Mouse (Mus musculus): Measurements from ENCODE around the gene Fam83f.
A peak's percentile ranks its signal among the peaks of the same experiment; 100 is the strongest.

Fam83f gene

GRCm38 (mm10) chr15:80671295-80672252 lies at the start of gene Fam83f:
TSS of gene Fam83f (plus strand) at chr15:80671847.
- DNase-seq (ENCODE audit: low spot score in 2 of 2) = peak; percentile 22 to 69

- DNase-seq (ENCODE audit: low spot score in 2 of 2) = no peak
These were observed 48.3 kb upstream of the Fam83f start for GRCm38 (mm10) chr15:80623171-80623837.

DNA sequence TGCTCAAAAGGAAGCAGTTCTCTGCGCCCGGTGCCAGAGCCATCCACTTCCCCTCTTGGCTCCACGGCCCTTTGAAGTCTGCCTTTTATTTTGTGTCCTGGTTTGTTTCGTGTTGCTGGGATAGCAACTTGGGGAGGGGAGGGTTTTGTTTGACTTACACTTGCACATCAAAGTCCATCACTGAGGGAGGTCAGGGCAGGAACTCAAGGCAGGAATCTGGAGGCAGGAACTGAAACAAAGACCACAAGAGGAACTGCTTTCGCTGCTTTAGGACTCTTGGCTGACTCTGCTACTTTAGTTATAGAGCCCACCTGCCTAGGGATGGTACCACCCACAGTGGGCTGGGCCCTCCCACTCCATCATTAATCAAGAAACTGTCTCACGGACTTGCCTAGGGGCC lies 45.2 kb upstream of the Fam83f start:
- DNase-seq (ENCODE audit: low spot score in 2 of 2) = no peak

- DNase-seq (ENCODE audit: low spot score in 2 of 2) = no peak
These were observed 41.5 kb upstream of the Fam83f start for GRCm38 (mm10) chr15:80630147-80630546.

DNA sequence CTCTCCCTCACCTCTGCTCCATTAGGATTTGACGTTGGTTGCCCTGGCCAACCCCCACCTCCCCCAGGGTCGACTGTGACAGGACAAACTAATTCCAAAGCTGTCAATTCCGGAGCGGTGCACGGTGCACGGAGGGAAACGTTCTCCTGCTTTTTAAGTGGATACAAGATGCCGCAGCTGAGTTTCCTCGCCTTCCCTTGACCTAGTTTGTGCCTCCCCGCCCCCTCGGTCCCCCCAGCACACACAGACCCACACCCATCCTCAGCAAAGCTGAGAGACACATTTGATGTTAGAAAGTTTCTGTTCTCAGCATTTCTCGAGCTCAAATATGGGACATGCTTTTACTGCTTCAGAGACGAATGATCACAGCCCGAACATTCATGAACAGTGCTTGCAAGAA lies 40.9 kb upstream of the Fam83f start:
- DNase-seq (ENCODE audit: low spot score in 2 of 2) = no peak

GRCm38 (mm10) chr15:80631311-80631710 lies 40.3 kb upstream of the Fam83f start:
- DNase-seq (ENCODE audit: low spot score in 2 of 2) = no peak

DNA sequence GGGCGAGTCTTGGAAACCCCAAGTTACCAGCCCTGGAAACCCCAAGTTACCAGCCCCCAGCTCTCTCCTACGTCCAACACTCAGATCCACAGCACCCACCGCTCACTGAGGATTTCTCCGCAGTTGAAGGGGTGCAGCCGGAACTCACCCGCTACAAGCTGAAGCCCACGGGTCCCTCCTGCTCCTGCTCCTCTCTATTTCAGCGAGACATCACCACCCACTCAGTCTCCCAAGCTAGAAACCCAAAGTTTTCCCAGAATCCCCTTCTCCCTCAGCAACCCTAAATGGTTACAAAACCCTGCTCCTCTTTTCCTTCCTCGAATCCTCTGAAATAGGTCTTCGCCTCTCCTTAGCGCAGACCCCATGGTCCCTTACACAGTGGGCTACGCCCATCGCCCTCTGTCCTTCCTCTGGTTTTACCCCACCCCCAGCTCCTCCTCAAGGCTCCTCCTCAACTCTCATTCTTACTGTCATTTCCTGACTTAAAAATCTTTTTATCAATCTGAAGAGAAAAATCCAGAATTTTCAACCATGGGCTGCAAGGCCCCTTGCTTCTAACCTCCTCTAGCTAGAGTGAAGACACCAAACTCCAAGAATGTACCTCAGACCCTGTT lies 39.3 kb upstream of the Fam83f start:
- no peak for DNase-seq (ENCODE audit: low spot score in 2 of 2)

DNA sequence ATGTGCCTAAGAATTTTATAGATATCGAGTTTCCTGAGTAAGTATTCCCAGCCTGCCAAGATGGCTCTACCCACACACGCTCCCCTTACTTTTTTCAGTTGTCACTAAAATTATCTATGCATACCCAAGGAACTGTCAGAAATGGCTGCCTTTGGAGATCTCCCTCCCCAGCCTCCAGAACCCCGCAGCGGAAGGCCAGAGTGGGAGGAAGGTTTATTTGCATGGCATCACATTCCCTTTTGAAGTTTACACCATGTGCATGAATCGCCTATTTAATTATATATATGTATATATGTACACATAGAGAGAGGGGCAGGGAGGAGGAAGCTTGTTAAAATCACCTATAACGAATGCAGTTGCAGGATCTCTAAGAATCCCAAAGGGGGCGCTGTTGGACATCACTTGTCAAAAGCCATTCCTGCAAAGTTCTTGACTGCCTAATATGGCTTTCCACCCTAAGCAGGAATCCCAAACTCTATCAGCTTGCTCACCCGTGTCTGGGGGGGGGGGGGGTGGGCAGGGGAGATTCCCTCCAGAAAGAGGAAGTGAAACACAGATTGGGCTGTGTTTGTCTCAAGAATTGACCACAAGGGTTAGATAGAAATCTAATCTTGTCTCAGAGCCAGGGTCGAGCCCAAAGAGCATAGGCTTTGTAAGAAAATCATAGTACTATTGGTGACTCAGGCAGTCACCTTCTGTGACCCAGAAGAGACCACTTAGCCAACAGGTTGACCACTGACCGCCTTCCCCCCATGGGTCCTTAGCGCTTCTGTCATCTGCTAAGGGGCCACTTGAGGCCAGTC lies 37.1 kb upstream of the Fam83f start:
- DNase-seq (ENCODE audit: low spot score in 2 of 2) = peak; percentile 85 to 92

DNA sequence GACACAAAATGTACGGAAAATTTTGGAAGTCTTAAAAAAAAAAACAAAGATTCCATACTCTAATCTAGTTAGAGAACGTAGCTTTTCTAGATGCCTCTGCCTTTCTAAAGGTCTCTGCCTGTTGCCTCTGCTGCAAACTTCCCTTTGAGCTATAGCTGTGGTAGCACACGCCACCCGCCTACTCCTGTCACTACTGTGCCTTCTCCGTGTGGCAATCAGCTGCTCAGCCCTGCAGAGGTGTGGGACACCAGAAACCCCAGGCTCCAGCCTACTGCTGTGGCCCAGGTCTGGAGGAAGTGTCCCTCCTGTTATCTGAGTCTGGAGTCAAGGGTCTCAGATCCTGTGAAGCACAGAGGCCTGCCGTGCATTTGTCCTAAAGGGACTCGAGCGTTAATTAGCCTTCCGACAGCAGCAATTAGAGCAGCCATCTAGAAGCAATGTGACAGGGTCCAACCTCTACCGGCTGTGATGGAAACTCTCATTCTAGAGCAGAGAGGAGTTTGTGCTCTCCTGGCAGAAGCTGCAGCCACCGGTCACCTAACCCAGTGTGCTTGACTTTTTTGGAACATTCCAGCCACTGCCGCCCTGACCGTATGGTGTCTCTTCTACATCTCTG lies 34.8 kb upstream of the Fam83f start:
- no peak for DNase-seq (ENCODE audit: low spot score in 2 of 2)

DNA sequence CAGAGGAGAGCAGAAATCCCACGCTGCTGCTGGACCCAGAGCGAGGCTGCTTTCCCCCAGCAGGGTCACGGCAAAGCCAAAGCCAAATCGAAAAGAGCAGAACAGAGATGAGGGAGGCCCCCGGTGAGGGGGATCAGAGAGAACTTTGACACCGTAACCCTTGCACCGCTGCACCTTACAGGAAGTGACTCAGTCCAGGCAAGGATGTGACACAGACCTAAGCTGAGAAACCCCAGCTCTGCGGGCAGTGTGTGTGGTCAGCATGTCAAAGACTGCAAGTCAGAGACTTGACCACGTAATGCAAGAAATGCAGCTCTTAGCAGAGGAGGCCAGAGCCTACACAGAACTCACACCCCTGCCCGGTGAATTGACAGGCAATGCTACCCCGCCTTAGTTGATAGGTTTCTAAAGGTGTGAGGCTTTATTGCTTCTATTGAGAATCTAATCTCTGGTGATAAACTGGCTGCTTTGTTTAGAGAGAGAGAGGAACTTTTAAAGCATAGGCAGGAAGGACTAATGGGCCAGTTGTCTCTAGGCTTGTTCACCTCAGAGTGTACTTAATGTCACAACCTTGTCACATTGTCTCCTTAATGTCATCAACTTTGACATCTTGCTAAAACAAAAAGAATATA lies 32.5 kb upstream of the Fam83f start:
- peak; percentile 85 to 93 for DNase-seq (ENCODE audit: low spot score in 2 of 2)

DNA sequence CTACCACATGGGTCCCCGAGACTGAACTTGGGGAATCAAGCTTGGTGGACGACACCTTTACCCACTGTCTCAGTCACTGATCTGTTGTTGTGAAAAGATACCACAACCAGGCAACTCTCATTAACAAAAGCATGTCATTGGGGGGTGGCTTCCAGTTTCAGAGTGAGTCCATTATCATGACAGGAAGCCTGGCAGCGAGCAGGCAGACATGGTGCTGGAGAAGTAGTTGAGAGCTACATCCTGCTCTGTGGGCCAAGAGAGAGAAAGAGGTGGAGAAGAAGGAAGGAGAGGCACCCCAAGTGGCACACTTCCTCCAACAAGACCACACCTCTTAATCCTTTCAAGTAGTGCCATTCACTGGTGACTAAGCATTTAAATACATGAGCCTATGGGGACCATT lies 31.8 kb upstream of the Fam83f start:
- DNase-seq (ENCODE audit: low spot score in 2 of 2) = peak; percentile 52 to 73

DNA sequence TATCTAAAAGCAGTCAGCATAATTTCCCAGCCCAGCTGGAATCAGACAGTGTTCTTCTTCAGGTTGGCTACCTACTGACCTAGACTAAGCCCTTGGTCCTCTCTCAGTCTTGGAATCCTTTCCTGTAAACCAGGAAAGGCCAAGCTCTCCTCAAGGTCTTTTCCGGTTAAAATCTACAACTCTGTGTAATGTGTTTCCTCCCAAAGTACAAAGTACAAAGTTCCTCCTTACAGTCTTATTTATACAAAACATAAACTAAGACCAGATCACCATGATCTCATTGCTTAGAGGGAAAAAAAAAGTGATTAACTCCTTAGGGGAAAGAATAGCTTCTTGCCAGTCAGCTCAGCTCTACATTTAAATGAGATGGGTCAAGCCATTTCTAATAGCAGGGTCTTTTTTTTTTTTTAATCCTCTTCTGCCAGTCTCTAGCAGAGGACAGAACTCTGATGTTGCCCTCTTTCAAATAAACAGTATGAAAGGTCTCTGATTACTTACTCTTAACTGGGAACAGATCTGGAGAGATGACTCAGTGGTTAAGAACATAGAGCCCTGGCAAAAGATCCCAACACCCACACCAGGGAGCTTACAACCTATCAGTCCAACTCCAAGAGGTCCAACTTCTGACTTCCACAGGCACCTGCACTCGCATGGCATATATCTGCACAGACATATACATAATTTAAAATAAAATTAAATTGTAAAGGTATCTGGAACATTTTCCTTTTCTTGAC lies 29.8 kb upstream of the Fam83f start:
- no peak for DNase-seq (ENCODE audit: low spot score in 2 of 2)

- DNase-seq (ENCODE audit: low spot score in 2 of 2) = no peak
These were observed 26.4 kb upstream of the Fam83f start for GRCm38 (mm10) chr15:80645006-80645797.

DNA sequence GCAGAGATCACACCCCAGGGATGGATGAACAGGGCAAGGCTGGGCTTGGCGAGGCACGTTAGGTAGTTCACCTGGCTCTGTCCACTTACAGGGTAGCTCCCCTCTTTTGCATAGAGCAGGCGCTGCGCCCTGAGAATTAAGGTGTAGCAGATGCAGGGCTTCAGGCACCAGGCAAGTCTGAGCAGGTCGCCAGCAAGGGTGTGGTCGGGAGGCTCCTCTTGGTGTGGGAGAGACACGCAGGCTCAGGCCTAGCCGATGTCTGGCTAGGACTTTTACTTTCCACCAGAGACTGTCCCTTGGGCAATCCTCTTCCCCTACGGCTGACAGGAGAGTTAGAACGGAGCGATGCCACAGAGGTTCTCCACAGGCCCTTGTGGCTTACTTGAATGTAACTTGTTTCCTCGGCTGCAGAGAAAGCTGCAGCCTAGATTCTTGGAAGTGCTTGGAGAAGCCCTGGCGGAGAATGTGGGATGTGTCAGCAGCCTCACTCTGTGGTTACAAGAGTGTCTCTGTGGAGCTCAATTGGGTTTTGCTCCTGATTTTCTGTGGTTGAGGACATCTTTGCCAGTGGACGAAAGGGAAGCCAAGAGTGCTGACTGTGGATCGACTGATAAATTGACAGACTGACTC lies 22.6 kb upstream of the Fam83f start:
- no peak for DNase-seq (ENCODE audit: low spot score in 2 of 2)

GRCm38 (mm10) chr15:80650412-80650811 lies 21.2 kb upstream of the Fam83f start:
- DNase-seq (ENCODE audit: low spot score in 2 of 2) = no peak

DNA sequence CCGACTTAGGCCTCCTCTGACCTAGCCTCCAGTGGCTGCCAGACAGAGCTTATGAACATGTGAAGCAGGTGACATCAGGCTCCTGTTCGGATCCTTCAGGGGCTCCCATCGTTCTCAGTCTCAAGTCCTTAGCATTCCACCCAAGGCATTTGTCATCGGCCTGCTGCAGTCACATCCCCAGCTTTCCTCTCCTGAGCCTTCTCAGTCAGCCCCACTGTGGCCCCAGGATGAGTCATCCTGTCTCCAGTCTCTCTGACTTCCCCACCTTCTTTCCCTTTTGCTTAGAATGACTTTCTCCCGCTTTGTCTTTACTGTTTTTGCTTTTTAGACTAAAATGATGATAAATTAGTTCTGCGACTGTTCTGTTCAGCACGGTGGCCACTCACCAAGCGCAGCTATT lies 17.8 kb upstream of the Fam83f start:
- no peak for DNase-seq (ENCODE audit: low spot score in 2 of 2)

DNA sequence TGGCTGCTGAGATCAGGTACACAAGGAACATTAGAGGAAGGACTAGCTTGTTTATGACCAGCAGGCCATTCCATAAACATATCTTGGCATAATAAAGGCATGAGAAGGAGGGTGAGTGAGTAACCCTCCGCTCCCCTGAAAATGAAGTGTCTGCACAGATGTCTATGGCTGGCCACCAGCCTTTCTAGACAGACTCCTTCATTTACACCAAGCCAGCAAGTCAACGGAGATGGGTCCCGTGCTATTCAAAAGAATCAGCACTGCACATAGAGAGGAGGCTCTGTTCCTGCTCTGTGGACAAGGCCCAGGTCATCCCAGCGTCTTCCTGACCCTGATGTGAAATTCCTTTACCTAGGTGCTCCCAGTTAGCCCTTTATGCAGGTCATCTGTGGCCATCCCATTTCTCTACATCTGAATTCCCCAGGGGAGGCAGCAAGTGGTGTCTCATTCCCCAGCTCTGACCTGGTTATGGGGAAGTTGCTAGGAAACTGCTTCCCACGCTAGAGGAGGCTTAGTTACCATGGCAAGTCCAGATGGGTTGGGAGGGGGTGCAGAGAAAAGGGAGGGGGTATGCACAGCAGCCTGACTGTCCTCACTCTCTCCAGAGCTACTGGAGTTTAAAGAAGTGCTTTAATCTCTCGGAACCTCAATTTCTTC lies 12.7 kb upstream of the Fam83f start:
- DNase-seq (ENCODE audit: low spot score in 2 of 2) = no peak

DNA sequence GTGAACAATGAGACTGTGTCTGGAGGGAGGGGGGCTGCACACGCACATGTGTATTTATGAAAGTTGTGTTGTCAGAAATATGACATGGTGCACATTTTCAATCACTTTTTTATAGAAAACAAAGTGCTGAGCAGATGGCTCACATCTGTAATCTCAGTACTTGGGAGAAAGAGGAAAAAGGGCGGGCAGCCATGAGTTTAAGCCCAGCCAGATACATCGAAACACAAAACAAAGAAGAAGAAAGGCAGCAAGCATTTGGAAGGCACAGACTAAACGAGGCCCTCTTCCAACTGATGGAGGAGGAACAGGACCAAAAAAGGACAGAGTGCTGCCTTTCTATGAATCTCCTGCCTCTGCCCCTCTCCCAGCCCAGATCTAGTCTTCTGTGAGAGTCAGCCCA lies 10.7 kb upstream of the Fam83f start:
- DNase-seq (ENCODE audit: low spot score in 2 of 2) = no peak

All from natural killer cell, adult 2 months (primary cell).